In the genomic region with DNA sequence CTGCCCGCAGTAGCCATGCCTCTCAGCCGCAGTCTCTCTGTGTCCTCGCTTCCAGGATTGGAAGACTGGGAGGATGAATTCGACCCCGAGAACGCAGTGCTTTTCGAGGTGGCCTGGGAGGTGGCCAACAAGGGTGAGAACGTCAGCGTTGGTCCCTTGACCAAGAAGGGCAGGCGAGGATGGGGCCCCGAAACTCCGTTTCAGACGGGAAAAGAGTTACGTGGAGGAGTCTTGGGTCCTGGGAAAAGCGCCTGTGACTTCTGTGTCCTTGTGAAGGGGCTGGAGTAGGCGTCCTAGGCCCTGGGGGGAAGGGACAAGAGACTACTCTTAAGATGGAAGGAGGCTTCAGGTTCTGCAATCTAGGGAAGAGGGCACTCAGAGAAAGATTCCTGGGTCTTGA, we compare ENCODE assay signal across 9 mouse cellular contexts. TPM values are rescaled to one million over a fixed set of nuclear protein-coding genes. Genes with fewer than 3 reads are reported as not detected.
DNase-seq lines count a peak whose midpoint lies in the region; ATAC-seq and TF ChIP-seq lines count a peak whose summit lies in the region.
"Had no signal": no experiment of that assay in that cellular context is flagged by ENCODE, and none has a peak within 500 bp of the region (broad histone marks: within the 10 kb centered on the region; RNA-seq: fewer than 3 reads in every experiment).

No protein-coding gene starts in this region.

- H3K4me1 ChIP-seq in heart, embryonic 10.5 days, result peaks cover 54% of the 10 kb centered on the region
- H3K4me1 ChIP-seq in G1E (ENCODE audit: insufficient read depth, low read depth, low read length), result peaks cover 73% of the 10 kb centered on the region
- peaks cover 19% of the 10 kb centered on the region for H3K4me1 ChIP-seq in forebrain, postnatal 0 days (ENCODE audit: insufficient read depth)
- peaks cover 40% of the 10 kb centered on the region for H3K4me1 ChIP-seq in lung, embryonic 15.5 days

- WGBS in heart, embryonic 10.5 days, result 3% methylated on average over 16 of the region's 16 CpGs
- 1% methylated on average over 16 of the region's 16 CpGs for WGBS in forebrain, postnatal 0 days
- WGBS in lung, embryonic 15.5 days, result under 1% methylated on average over 16 of the region's 16 CpGs

- H3K9me3 ChIP-seq in heart, embryonic 10.5 days, result no peaks in the 10 kb centered on the region
- H3K9me3 ChIP-seq in G1E (replicated peaks), result no peaks in the 10 kb centered on the region
- H3K9me3 ChIP-seq in forebrain, postnatal 0 days (ENCODE audit: low read length), result no peaks in the 10 kb centered on the region
- no peaks in the 10 kb centered on the region for H3K9me3 ChIP-seq in lung, embryonic 15.5 days

- H3K9ac ChIP-seq in forebrain, postnatal 0 days, result peak overlapping the region; percentile 72
- H3K9ac ChIP-seq in lung, embryonic 15.5 days, result peak overlapping the region; percentile 58

- peaks cover 30% of the 10 kb centered on the region for H3K36me3 ChIP-seq in heart, embryonic 10.5 days
- H3K36me3 ChIP-seq in G1E (replicated peaks), result peaks cover 72% of the 10 kb centered on the region
- H3K36me3 ChIP-seq in forebrain, postnatal 0 days (ENCODE audit: insufficient read depth), result peaks cover 12% of the 10 kb centered on the region; the same call in 1 of the 2 replicates
- peaks cover 30% of the 10 kb centered on the region for H3K36me3 ChIP-seq in lung, embryonic 15.5 days

- no peak for TF ChIP-seq CTCF in G1E (IDR thresholded peaks at IDR 0.05; ENCODE audit: low read depth, low read length)
- no peak for TF ChIP-seq CTCF in forebrain, postnatal 0 days (IDR thresholded peaks at IDR 0.05; ENCODE audit: low read depth)

- DNase-seq in heart, embryonic 10.5 days (ENCODE audit: low spot score), result no peak
- DNase-seq in heart, postnatal 25 days (ENCODE audit: low spot score), result no peak
- DNase-seq in G1E (ENCODE audit: low spot score), result no peak
- no peak for DNase-seq in forebrain, postnatal 0 days
- no peak for DNase-seq in right cerebral cortex, adult 18-20 months
- DNase-seq in B cell, adult 2 months, result no peak
- no peak for DNase-seq in c-Kit-positive CD71-positive TER-119-positive erythroid progenitor cells, embryonic 14.5 days (ENCODE audit: low spot score)

- H3K4me3 ChIP-seq in heart, embryonic 10.5 days, result peak overlapping the region; percentile 72
- peak overlapping the region; percentile 73 for H3K4me3 ChIP-seq in G1E (ENCODE audit: low read depth, low read length)
- peak overlapping the region; percentile 79 for H3K4me3 ChIP-seq in forebrain, postnatal 0 days (ENCODE audit: low read depth, low read length)
- peak overlapping the region; percentile 79 for H3K4me3 ChIP-seq in lung, embryonic 15.5 days

- intact Hi-C loops in heart, postnatal 25 days (cut with DNase I), result loop anchor here (2.0 kb wide), 1 partner anchor 28 kb away; no protein-coding TSS in a partner anchor

- H3K27me3 ChIP-seq in heart, embryonic 10.5 days (ENCODE audit: insufficient read depth, poor library complexity, severe bottlenecking), result no peaks in the 10 kb centered on the region
- H3K27me3 ChIP-seq in G1E (ENCODE audit: insufficient read depth, low read length), result no peaks in the 10 kb centered on the region
- no peaks in the 10 kb centered on the region for H3K27me3 ChIP-seq in forebrain, postnatal 0 days (ENCODE audit: insufficient read depth, low read length)
- no peaks in the 10 kb centered on the region for H3K27me3 ChIP-seq in lung, embryonic 15.5 days

- H3K27ac ChIP-seq in heart, embryonic 10.5 days, result peak overlapping the region; percentile 93
- H3K27ac ChIP-seq in forebrain, postnatal 0 days (ENCODE audit: low read depth, low read length), result no peak overlapping the region
- peak overlapping the region; percentile 81 for H3K27ac ChIP-seq in lung, embryonic 15.5 days

- ATAC-seq in G1E (ENCODE audit: extremely low read depth, insufficient number of reproducible peaks, low FRiP score, poor library complexity, severe bottlenecking), result no peak
- ATAC-seq in forebrain, postnatal 0 days, result peak; percentile 3
- ATAC-seq in lung, embryonic 15.5 days (ENCODE audit: borderline replicate concordance, extremely low read depth, low FRiP score, low TSS enrichment), result no peak; the same call in 1 of the 2 replicates

- H3K4me2 ChIP-seq in forebrain, postnatal 0 days (ENCODE audit: low read depth), result peak overlapping the region; percentile 93
- H3K4me2 ChIP-seq in lung, embryonic 15.5 days, result peak overlapping the region; percentile 56

RNA-seq across cellular contexts. Expression of a gene that starts 0.4 kb away (rescaled TPM):
- 79.9 and 124 TPM in 2 replicates for polyA plus RNA-seq in heart, embryonic 10.5 days (2016; fragmentation: Nextera tagmentation; extraction: Ambion mirVana)
- total RNA-seq in heart, postnatal 25 days (2021), result 10 to 100 TPM; 93.1 to 98.1 TPM
- 39.4 and 44.8 TPM in 2 replicates for total RNA-seq in G1E (2014; fragmentation: Nextera tagmentation)
- total RNA-seq in G1E (2017), result 18.8 and 22.1 TPM in 2 replicates
- polyA plus RNA-seq in G1E (2012), result 34.3 and 36.7 TPM in 2 replicates
- 9.8 and 11.4 TPM in 2 replicates for total RNA-seq in forebrain, postnatal 0 days (2014; rRNA removed)
- 8.6 and 12.3 TPM in 2 replicates for polyA plus RNA-seq in forebrain, postnatal 0 days (2015; fragmentation: Nextera tagmentation; extraction: Ambion mirVana)
- 42.7 and 46.7 TPM in 2 replicates for polyA plus RNA-seq in lung, embryonic 15.5 days (2015; fragmentation: Nextera tagmentation; extraction: Ambion mirVana)

RNA-seq across cellular contexts. Expression of a gene that starts 2.9 kb away (rescaled TPM):
- 121 and 175 TPM in 2 replicates for polyA plus RNA-seq in heart, embryonic 10.5 days (2016; fragmentation: Nextera tagmentation; extraction: Ambion mirVana)
- 10 to 100 TPM; 28.5 to 29.3 TPM for total RNA-seq in heart, postnatal 25 days (2021)
- 255 and 345 TPM in 2 replicates for total RNA-seq in G1E (2014; fragmentation: Nextera tagmentation)
- total RNA-seq in G1E (2017), result 139 and 167 TPM in 2 replicates
- polyA plus RNA-seq in G1E (2012), result 639 and 877 TPM in 2 replicates
- total RNA-seq in forebrain, postnatal 0 days (2014; rRNA removed), result 123 and 149 TPM in 2 replicates
- polyA plus RNA-seq in forebrain, postnatal 0 days (2015; fragmentation: Nextera tagmentation; extraction: Ambion mirVana), result 98.3 and 104 TPM in 2 replicates
- polyA plus RNA-seq in lung, embryonic 15.5 days (2015; fragmentation: Nextera tagmentation; extraction: Ambion mirVana), result 161 and 173 TPM in 2 replicates

RNA-seq across cellular contexts. Expression of a gene that starts 14.4 kb away (rescaled TPM):
- not detected in 2 replicates for polyA plus RNA-seq in heart, embryonic 10.5 days (2016; fragmentation: Nextera tagmentation; extraction: Ambion mirVana)
- not detected for total RNA-seq in heart, postnatal 25 days (2021)
- not detected in 2 replicates for total RNA-seq in G1E (2014; fragmentation: Nextera tagmentation)
- not detected in 2 replicates for total RNA-seq in G1E (2017)
- polyA plus RNA-seq in G1E (2012), result not detected in 2 replicates
- 0.43 TPM in 1 of 2 replicates, not detected in the other for total RNA-seq in forebrain, postnatal 0 days (2014; rRNA removed)
- polyA plus RNA-seq in forebrain, postnatal 0 days (2015; fragmentation: Nextera tagmentation; extraction: Ambion mirVana), result 0.36 and 1.0 TPM in 2 replicates
- polyA plus RNA-seq in lung, embryonic 15.5 days (2015; fragmentation: Nextera tagmentation; extraction: Ambion mirVana), result 0.25 and 0.70 TPM in 2 replicates
- total RNA-seq: left cerebral cortex, postnatal 25 days had no signal

RNA-seq across cellular contexts. Expression of a gene that starts 21.5 kb away (rescaled TPM):
- 1.5 and 2.6 TPM in 2 replicates for polyA plus RNA-seq in heart, embryonic 10.5 days (2016; fragmentation: Nextera tagmentation; extraction: Ambion mirVana)
- total RNA-seq in heart, postnatal 25 days (2021), result under 1 TPM; 0.14 to 0.39 TPM
- total RNA-seq in G1E (2014; fragmentation: Nextera tagmentation), result not detected in 2 replicates
- total RNA-seq in G1E (2017), result 0.23 and 0.60 TPM in 2 replicates
- polyA plus RNA-seq in G1E (2012), result 0.16 and 0.33 TPM in 2 replicates
- 0.24 TPM in 1 of 2 replicates, not detected in the other for total RNA-seq in forebrain, postnatal 0 days (2014; rRNA removed)
- 0.07 and 0.11 TPM in 2 replicates for polyA plus RNA-seq in forebrain, postnatal 0 days (2015; fragmentation: Nextera tagmentation; extraction: Ambion mirVana)
- 3.5 TPM in 2 replicates for polyA plus RNA-seq in lung, embryonic 15.5 days (2015; fragmentation: Nextera tagmentation; extraction: Ambion mirVana)

RNA-seq across cellular contexts. Expression of a gene that starts 24.6 kb away (rescaled TPM):
- polyA plus RNA-seq in heart, embryonic 10.5 days (2016; fragmentation: Nextera tagmentation; extraction: Ambion mirVana), result 4,578 and 4,939 TPM in 2 replicates
- total RNA-seq in heart, postnatal 25 days (2021), result 100 to 1,000 TPM; 210 to 232 TPM
- total RNA-seq in G1E (2014; fragmentation: Nextera tagmentation), result 2,893 and 3,214 TPM in 2 replicates
- total RNA-seq in G1E (2017), result 4,307 and 4,361 TPM in 2 replicates
- polyA plus RNA-seq in G1E (2012), result 6,399 and 6,975 TPM in 2 replicates
- 2,541 and 3,015 TPM in 2 replicates for total RNA-seq in forebrain, postnatal 0 days (2014; rRNA removed)
- 5,542 and 6,210 TPM in 2 replicates for polyA plus RNA-seq in forebrain, postnatal 0 days (2015; fragmentation: Nextera tagmentation; extraction: Ambion mirVana)
- polyA plus RNA-seq in lung, embryonic 15.5 days (2015; fragmentation: Nextera tagmentation; extraction: Ambion mirVana), result 5,197 and 5,279 TPM in 2 replicates
